Mouse (Mus musculus) erythroblast, embryonic 14.5 days (primary cell): Measurements from ENCODE around the gene Rita1. TPM values are rescaled to one million over a fixed set of nuclear protein-coding genes. Genes with fewer than 3 reads are reported as not detected.
A peak's percentile ranks its signal among the peaks of the same experiment; 100 is the strongest.

Experiments used
- H3K27me3 ChIP-seq: 2 replicates; pipeline ENCODE4 v1.6.1; 2012; ENCODE audit warnings: inconsistent platforms; ENCODE audit not compliant: control insufficient read depth
- H3K36me3 ChIP-seq: 2 replicates; pipeline ENCODE4 v1.6.1; 2012; ENCODE audit warnings: mild to moderate bottlenecking, inconsistent platforms; ENCODE audit not compliant: control insufficient read depth
- H3K4me1 ChIP-seq: 2 replicates; pipeline ENCODE4 v1.6.1; 2012; ENCODE audit warnings: inconsistent platforms; ENCODE audit not compliant: control insufficient read depth
- H3K4me3 ChIP-seq: replicated peaks from 2 replicates; pipeline ENCODE3; 2012; ENCODE audit warnings: moderate library complexity, mild to moderate bottlenecking, inconsistent platforms
- H3K9me3 ChIP-seq: 2 replicates; pipeline ENCODE4 v1.6.1; 2012; ENCODE audit warnings: low read length, inconsistent platforms, mixed read lengths; ENCODE audit not compliant: control insufficient read depth
- GATA1 ChIP-seq: IDR thresholded peaks from 2 replicates; pipeline ENCODE4 v1.6.1; 2012; ENCODE audit warnings: low read length, inconsistent platforms, mixed read lengths
- TAL1 ChIP-seq: IDR thresholded peaks from 3 replicates; pipeline ENCODE4 v1.6.1; 2012; ENCODE audit warnings: low read length, inconsistent platforms, mixed read lengths
- polyA plus RNA-seq: library from polyadenylated mRNA; stranded (reverse); fragments of >175 nt; gene quantifications from 2 replicates; pipeline ENCODE4 v1.2.3, GENCODE M21; 2012

The Rita1 gene
- polyA plus RNA-seq = 1.5 and 1.7 TPM in 2 replicates

DNA sequence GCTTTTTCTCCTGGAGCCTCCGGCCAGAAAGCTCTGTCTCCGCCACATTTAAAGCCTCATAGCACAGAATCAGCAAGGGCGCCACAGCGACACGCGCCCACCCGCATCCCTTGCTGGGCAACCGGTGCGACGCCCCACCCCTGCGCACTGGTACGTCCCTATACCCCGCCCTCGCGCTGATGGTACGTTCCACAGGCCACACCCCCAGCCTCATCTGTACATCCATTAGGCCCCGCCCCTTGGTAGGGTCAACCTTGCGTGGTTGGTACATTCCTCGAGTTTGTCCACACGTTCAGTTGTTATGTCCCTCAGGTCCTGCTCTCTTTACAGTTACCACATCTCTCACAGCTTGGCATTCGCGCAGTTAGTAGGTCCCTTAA, at the start of gene Rita1, which contains the start of gene Ddx54:
Rita1 (minus strand) TSS at position 148 of the 380 bp plus-strand sequence.
Ddx54 (plus strand) TSS at position 298 of the 380 bp plus-strand sequence.
- peak within 1 kb of the TSS; percentile 72 for H3K4me3 ChIP-seq
- no peak for TF ChIP-seq TAL1
- no peak for TF ChIP-seq GATA1
- no peaks in the 10 kb centered on the region for H3K27me3 ChIP-seq
- H3K4me1 ChIP-seq = peaks cover 42% of the 10 kb centered on the region
- peaks cover 46% of the 10 kb centered on the region for H3K36me3 ChIP-seq
- peaks cover 7% of the 10 kb centered on the region for H3K9me3 ChIP-seq

- H3K27me3 ChIP-seq = peaks cover 8% of the 10 kb centered on the region
- H3K4me1 ChIP-seq = no peaks in the 10 kb centered on the region
- no peak for TF ChIP-seq GATA1
- no peak for TF ChIP-seq TAL1
- no peaks in the 10 kb centered on the region for H3K36me3 ChIP-seq
- no peaks in the 10 kb centered on the region for H3K9me3 ChIP-seq
- no peak overlapping the region for H3K4me3 ChIP-seq
Measured at GRCm38 (mm10) chr5:120660816-120661215, 48.4 kb upstream of the Rita1 start.

DNA sequence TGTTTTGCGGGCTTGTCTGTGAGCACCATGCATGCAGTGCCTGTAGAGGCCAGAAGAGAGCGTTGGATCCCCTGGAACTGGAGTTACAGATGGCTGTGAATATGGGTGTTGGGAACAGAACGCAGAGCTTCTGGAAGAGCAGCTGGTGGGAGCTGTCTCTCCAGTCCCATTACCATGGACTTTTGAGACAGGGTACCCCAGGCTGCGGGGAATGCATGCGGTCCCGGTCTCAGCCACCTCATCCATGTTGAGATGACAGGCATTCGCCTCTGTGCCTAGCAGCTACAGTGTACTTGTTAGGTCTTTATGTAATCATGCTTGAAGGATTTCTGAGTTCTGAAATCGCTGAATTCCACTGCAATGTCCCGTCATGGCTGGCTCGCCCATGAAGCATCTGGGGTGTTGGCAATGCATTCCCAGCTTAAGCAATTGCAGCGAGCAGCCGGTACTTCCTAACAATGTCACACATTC, 43.9 kb upstream of the Rita1 start:
- Histone ChIP-seq H3K27me3 (peaks cover 11% of the 10 kb centered on the region), H3K4me1 (peaks cover 4% of the 10 kb centered on the region), H3K9me3 (no peaks in the 10 kb centered on the region), H3K4me3 (no peak overlapping the region), H3K36me3 (no peaks in the 10 kb centered on the region)
- TF ChIP-seq GATA1 (no peak), TAL1 (no peak)

DNA sequence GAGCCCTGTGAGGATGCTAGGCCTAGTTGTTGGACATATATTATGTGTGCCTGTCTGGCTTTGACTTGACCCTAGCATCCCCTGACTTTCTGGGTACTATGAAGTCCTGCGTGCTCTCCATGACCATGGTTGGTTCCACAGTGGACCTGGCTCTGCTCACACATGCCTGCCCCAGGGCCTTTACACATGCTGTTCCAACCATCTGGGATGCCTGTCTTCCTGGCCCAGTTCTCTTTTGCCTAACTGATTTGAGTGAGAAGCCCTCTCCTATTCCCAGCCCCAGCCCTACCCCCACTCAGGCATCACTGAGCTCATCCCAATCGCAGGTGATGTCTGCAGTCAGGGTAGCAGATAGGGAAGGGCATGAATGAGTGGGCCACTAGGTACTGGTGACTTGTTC, 41.5 kb upstream of the Rita1 start:
- peaks cover 26% of the 10 kb centered on the region for H3K27me3 ChIP-seq
- no peak for TF ChIP-seq TAL1
- TF ChIP-seq GATA1 = no peak
- no peak overlapping the region for H3K4me3 ChIP-seq
- no peaks in the 10 kb centered on the region for H3K36me3 ChIP-seq
- no peaks in the 10 kb centered on the region for H3K9me3 ChIP-seq
- peaks cover 13% of the 10 kb centered on the region for H3K4me1 ChIP-seq

DNA sequence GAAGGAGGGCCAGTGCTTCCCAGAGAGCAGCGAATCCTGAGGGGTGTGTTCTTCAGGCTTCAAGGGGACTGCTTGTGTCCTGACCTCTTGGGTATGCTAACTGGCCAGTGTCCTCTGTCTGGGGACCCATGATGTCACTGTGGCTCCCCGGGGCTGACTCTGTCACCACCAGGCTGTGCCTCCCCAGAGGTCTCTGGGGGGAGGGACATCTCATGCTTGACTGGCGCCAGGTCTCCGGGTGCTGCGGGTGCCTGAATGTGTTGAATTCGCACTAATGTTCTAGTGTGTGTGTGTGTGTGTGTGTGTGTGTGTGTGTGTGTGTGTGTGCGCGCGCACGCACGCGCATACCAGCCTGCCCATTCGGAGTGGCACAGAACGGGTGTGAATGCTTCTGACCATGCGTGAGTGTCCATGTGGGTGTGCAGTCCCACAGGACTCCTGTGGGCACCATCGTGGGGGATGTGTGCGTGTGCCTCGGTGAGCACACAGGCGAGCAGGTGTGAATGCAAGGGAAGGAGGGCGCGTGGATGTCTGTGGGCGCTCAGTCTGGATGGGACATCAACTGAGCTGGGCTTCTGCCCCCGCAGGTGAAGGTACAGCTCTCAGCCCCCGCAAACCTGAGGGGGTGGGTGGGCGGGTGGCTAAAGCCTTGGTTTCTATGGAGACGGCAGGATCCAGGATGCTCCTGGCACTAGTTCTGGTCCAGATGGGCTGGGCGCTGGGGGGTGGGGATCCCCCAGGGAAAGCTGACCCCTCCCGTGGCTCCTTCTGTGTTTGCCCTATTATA, 40.7 kb upstream of the Rita1 start:
- Histone ChIP-seq H3K9me3 (no peaks in the 10 kb centered on the region), H3K27me3 (peaks cover 34% of the 10 kb centered on the region), H3K4me3 (no peak overlapping the region), H3K36me3 (no peaks in the 10 kb centered on the region), H3K4me1 (peaks cover 20% of the 10 kb centered on the region)
- TF ChIP-seq TAL1 (no peak), GATA1 (no peak)

DNA sequence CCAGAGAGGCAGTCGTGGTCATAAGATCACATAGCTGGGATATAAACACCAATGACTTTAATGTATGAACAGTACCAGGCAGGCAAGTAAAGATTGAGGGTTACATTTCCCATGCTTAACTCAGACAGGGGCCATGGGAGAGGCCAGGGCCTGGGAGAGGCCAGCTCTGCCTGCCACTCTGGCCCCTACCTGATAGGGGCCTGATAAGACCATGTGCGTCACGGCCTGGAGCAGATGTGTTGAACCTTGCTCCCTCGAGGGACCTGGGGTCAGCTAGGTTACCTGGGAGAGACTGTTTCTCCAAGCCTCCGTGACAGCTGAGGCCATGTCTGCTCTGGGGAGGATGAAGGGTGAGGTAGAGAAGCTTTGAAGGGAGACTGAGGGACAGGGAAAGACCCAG, 38.8 kb upstream of the Rita1 start:
- H3K4me1 ChIP-seq = peaks cover 20% of the 10 kb centered on the region
- no peaks in the 10 kb centered on the region for H3K36me3 ChIP-seq
- H3K9me3 ChIP-seq = no peaks in the 10 kb centered on the region
- no peak for TF ChIP-seq TAL1
- TF ChIP-seq GATA1 = no peak
- peaks cover 51% of the 10 kb centered on the region for H3K27me3 ChIP-seq
- H3K4me3 ChIP-seq = no peak overlapping the region

GRCm38 (mm10) chr5:120649938-120650337, 37.5 kb upstream of the Rita1 start:
- Histone ChIP-seq H3K9me3 (no peaks in the 10 kb centered on the region), H3K36me3 (no peaks in the 10 kb centered on the region), H3K4me3 (no peak overlapping the region), H3K4me1 (peaks cover 20% of the 10 kb centered on the region), H3K27me3 (peaks cover 56% of the 10 kb centered on the region)
- TF ChIP-seq TAL1 (no peak), GATA1 (no peak)

GRCm38 (mm10) chr5:120649374-120649933, 37.1 kb upstream of the Rita1 start:
- Histone ChIP-seq H3K4me1 (peaks cover 20% of the 10 kb centered on the region), H3K27me3 (peaks cover 54% of the 10 kb centered on the region), H3K36me3 (no peaks in the 10 kb centered on the region), H3K4me3 (peak overlapping the region; percentile 36), H3K9me3 (no peaks in the 10 kb centered on the region)
- no peak for TF ChIP-seq TAL1
- TF ChIP-seq GATA1 = no peak

- Histone ChIP-seq H3K27me3 (peaks cover 61% of the 10 kb centered on the region), H3K9me3 (no peaks in the 10 kb centered on the region), H3K4me3 (peak within 1 kb of the TSS; percentile 41), H3K4me1 (peaks cover 20% of the 10 kb centered on the region), H3K36me3 (no peaks in the 10 kb centered on the region)
- no peak for TF ChIP-seq TAL1
Measured at GRCm38 (mm10) chr5:120648569-120649373, 36.4 kb upstream of the Rita1 start, which contains the start of gene Rasal1. Gene Rasal1, plus strand, starts transcription at chr5:120648812.
